ENCODE assay signal across 10 mouse cellular contexts in genomic region chr1:135452259-135452658, GRCm38 (mm10). TPM values are rescaled to one million over a fixed set of nuclear protein-coding genes. Genes with fewer than 3 reads are reported as not detected.
A peak's percentile ranks its signal among the peaks of the same experiment; 100 is the strongest.
DNase-seq lines count a peak whose midpoint lies in the region; ATAC-seq and TF ChIP-seq lines count a peak whose summit lies in the region.
"Had no signal": no experiment of that assay in that cellular context is flagged by ENCODE, and none has a peak within 500 bp of the region (broad histone marks: within the 10 kb centered on the region; RNA-seq: fewer than 3 reads in every experiment).

No protein-coding gene starts in this region.

- intact Hi-C loops in left cerebral cortex, postnatal 14 days (cut with DNase I), result loop anchor here (5.0 kb wide), 1 partner anchor 50 kb away; no protein-coding TSS in a partner anchor

- no peak overlapping the region for H3K9ac ChIP-seq in liver, embryonic 14.5 days (replicated peaks)

- ATAC-seq in liver, embryonic 14.5 days (ENCODE audit: insufficient read depth), result no peak
- ATAC-seq: Patski had no signal

- no peak overlapping the region for H3K27ac ChIP-seq in liver, embryonic 14.5 days
- H3K27ac ChIP-seq: macrophage had no signal

- H3K4me2 ChIP-seq in liver, embryonic 14.5 days (ENCODE audit: low read depth), result no peak overlapping the region

- H3K4me1 ChIP-seq in liver, embryonic 14.5 days (replicated peaks; ENCODE audit: control insufficient read depth in 2 of 2, insufficient read depth in 2 of 2, low read length in 1 of 2), result no peaks in the 10 kb centered on the region

- no peaks in the 10 kb centered on the region for H3K27me3 ChIP-seq in liver, embryonic 14.5 days (ENCODE audit: control insufficient read depth, insufficient read depth, low read length)
- H3K27me3 ChIP-seq: Patski had no signal

- no peak overlapping the region for H3K4me3 ChIP-seq in liver, embryonic 14.5 days (ENCODE audit: insufficient read depth in 1 of 2, low read depth in 2 of 2, low read length in 2 of 2)

- no peaks in the 10 kb centered on the region for H3K9me3 ChIP-seq in liver, embryonic 14.5 days (ENCODE audit: control insufficient read depth, low read length)

- no peaks in the 10 kb centered on the region for H3K36me3 ChIP-seq in liver, embryonic 14.5 days (replicated peaks; ENCODE audit: control insufficient read depth, insufficient read depth, low read depth)

- peak; percentile 33 for DNase-seq in cerebellum, adult 9-10 months
- DNase-seq in cerebellum, adult 11-12 months, result no peak
- DNase-seq in left cerebral cortex, postnatal 14 days (ENCODE audit: low spot score in 2 of 2), result peak; percentile 55 to 77
- no peak for DNase-seq in left cerebral cortex, adult 11 months (ENCODE audit: low spot score)
- DNase-seq in T-cell, adult 2 months (ENCODE audit: low spot score), result peak; percentile 31
- no peak for DNase-seq in liver, embryonic 14.5 days (ENCODE audit: low read depth in 3 of 3, low spot score in 3 of 3)
- peak; percentile 40 for DNase-seq in thymus, postnatal 36 days
- DNase-seq in urinary bladder, postnatal 4 days (ENCODE audit: low spot score in 2 of 2), result no peak

- peak; percentile 57 for TF ChIP-seq CTCF in liver, embryonic 14.5 days (IDR thresholded peaks at IDR 0.05; ENCODE audit: low read depth)

- 47% methylated on average over 10 of the region's 10 CpGs for WGBS in liver, embryonic 14.5 days (ENCODE audit: insufficient replicate concordance)

- TF ChIP-seq EP300 in liver, embryonic 14.5 days (IDR thresholded peaks at IDR 0.05; ENCODE audit: low read depth), result no peak

RNA-seq across cellular contexts. Expression of gene Ipo9, which starts 22.0 kb away (rescaled TPM):
- total RNA-seq in left cerebral cortex, postnatal 14 days (2021), result 100 to 1,000 TPM; 157 to 162 TPM
- polyA plus RNA-seq in liver, embryonic 14.5 days (2012; rRNA removed), result 19.4 and 20.7 TPM in 2 replicates
- polyA plus RNA-seq in liver, embryonic 14.5 days (2014; fragmentation: Nextera tagmentation; extraction: Ambion mirVana), result 26.6 and 26.9 TPM in 2 replicates

Comparison
In these comparisons a context has a peak if more than half of its experiments do, and no peak if none do; other contexts are left out.
1. DNase-seq: peak in cerebellum, adult 9-10 months (single experiment), left cerebral cortex, postnatal 14 days (2 of 2), T-cell, adult 2 months (single experiment) and thymus, postnatal 36 days (2 of 2); none in cerebellum, adult 11-12 months (single experiment), left cerebral cortex, adult 11 months (single experiment), liver, embryonic 14.5 days (0 of 3) and urinary bladder, postnatal 4 days (0 of 2).